Mouse (Mus musculus): ENCODE measurements at regions not wholly inside any gene's neighbourhood (a gene's known extent, or its start where the extent isn't known, plus 50 kb on each side); places are given as distances from the start of the nearest gene placed in this dataset.

- in situ Hi-C loops (cut with MboI; ENCODE audit: unreplicated experiment in 2 of 2) = no loop called here
Measured at GRCm38 (mm10) chr1:184330516-184331350, 296.6 kb upstream of the 1700056E22Rik start.

GRCm38 (mm10) chr1:184326191-184326590 lies 292.1 kb upstream of the 1700056E22Rik start:
- in situ Hi-C loops (cut with MboI; ENCODE audit: unreplicated experiment in 2 of 2) = no loop called here

- in situ Hi-C loops (cut with MboI; ENCODE audit: unreplicated experiment in 2 of 2) = no loop called here
Measured at GRCm38 (mm10) chr1:184324234-184324633, 290.1 kb upstream of the 1700056E22Rik start.

- in situ Hi-C loops (cut with MboI; ENCODE audit: unreplicated experiment in 2 of 2) = no loop called here
Measured at GRCm38 (mm10) chr1:184320521-184321177, 286.5 kb upstream of the 1700056E22Rik start.

GRCm38 (mm10) chr1:184310185-184310815 lies 276.2 kb upstream of the 1700056E22Rik start:
- in situ Hi-C loops (cut with MboI; ENCODE audit: unreplicated experiment in 2 of 2) = no loop called here

- in situ Hi-C loops (cut with MboI; ENCODE audit: unreplicated experiment in 2 of 2) = no loop called here
Measured at GRCm38 (mm10) chr1:184304813-184305212, 270.7 kb upstream of the 1700056E22Rik start.

- in situ Hi-C loops (cut with MboI; ENCODE audit: unreplicated experiment in 2 of 2) = no loop called here
Measured at GRCm38 (mm10) chr1:184304204-184304603, 270.1 kb upstream of the 1700056E22Rik start.

- in situ Hi-C loops (cut with MboI; ENCODE audit: unreplicated experiment in 2 of 2) = no loop called here
Measured at GRCm38 (mm10) chr1:184298701-184299100, 264.6 kb upstream of the 1700056E22Rik start.

GRCm38 (mm10) chr1:184297001-184297740 lies 263.1 kb upstream of the 1700056E22Rik start:
- in situ Hi-C loops (cut with MboI; ENCODE audit: unreplicated experiment in 2 of 2) = no loop called here

GRCm38 (mm10) chr1:184291129-184291528 lies 257.0 kb upstream of the 1700056E22Rik start:
- in situ Hi-C loops (cut with MboI; ENCODE audit: unreplicated experiment in 2 of 2) = no loop called here

- in situ Hi-C loops (cut with MboI; ENCODE audit: unreplicated experiment in 2 of 2) = no loop called here
Measured at GRCm38 (mm10) chr1:184289733-184290416, 255.8 kb upstream of the 1700056E22Rik start.

- in situ Hi-C loops (cut with MboI; ENCODE audit: unreplicated experiment in 2 of 2) = no loop called here
Measured at GRCm38 (mm10) chr1:184281768-184282167, 247.7 kb upstream of the 1700056E22Rik start.

GRCm38 (mm10) chr1:184279263-184279662 lies 245.2 kb upstream of the 1700056E22Rik start:
- in situ Hi-C loops (cut with MboI; ENCODE audit: unreplicated experiment in 2 of 2) = no loop called here

- in situ Hi-C loops (cut with MboI; ENCODE audit: unreplicated experiment in 2 of 2) = no loop called here
Measured at GRCm38 (mm10) chr1:184277001-184277400, 242.9 kb upstream of the 1700056E22Rik start.

- in situ Hi-C loops (cut with MboI; ENCODE audit: unreplicated experiment in 2 of 2) = no loop called here
Measured at GRCm38 (mm10) chr1:184275877-184276276, 241.8 kb upstream of the 1700056E22Rik start.

GRCm38 (mm10) chr1:184275396-184275795 lies 241.3 kb upstream of the 1700056E22Rik start:
- in situ Hi-C loops (cut with MboI; ENCODE audit: unreplicated experiment in 2 of 2) = no loop called here

GRCm38 (mm10) chr1:184274704-184275103 lies 240.6 kb upstream of the 1700056E22Rik start:
- in situ Hi-C loops (cut with MboI; ENCODE audit: unreplicated experiment in 2 of 2) = loop anchor here in 1 of 2 experiments (25.0 kb wide), 1 partner anchor 437 kb away; no protein-coding TSS in a partner anchor

GRCm38 (mm10) chr1:184273722-184274121 lies 239.6 kb upstream of the 1700056E22Rik start:
- in situ Hi-C loops (cut with MboI; ENCODE audit: unreplicated experiment in 2 of 2) = loop anchor here in 1 of 2 experiments (25.0 kb wide), 1 partner anchor 436 kb away; no protein-coding TSS in a partner anchor

GRCm38 (mm10) chr1:184271254-184271653 lies 237.2 kb upstream of the 1700056E22Rik start:
- in situ Hi-C loops (cut with MboI; ENCODE audit: unreplicated experiment in 2 of 2) = loop anchor here in 1 of 2 experiments (25.0 kb wide), 1 partner anchor 434 kb away; no protein-coding TSS in a partner anchor

- in situ Hi-C loops (cut with MboI; ENCODE audit: unreplicated experiment in 2 of 2) = loop anchor here (5.0 to 25.0 kb wide), 5 partner anchors 429 to 926 kb away; no protein-coding TSS in a partner anchor
Measured at GRCm38 (mm10) chr1:184266051-184266450, 231.9 kb upstream of the 1700056E22Rik start.
